Mouse (Mus musculus) activated CD4-positive, CD25-positive, alpha-beta regulatory T cell, adult 4 months (primary cell): Measurements from ENCODE around the gene Galnt18. TPM values are rescaled to one million over a fixed set of nuclear protein-coding genes. Genes with fewer than 3 reads are reported as not detected.

Experiments used
- ATAC-seq: one replicate; pipeline ENCODE4 v1.8.0; 2017
- polyA plus RNA-seq, 2 experiments: library from polyadenylated mRNA; unstranded; fragments of 100-300 nt; shearing (Covaris generic); gene quantifications; one replicate each; pipeline ENCODE4 v1.2.1; 2017

Galnt18 gene
- polyA plus RNA-seq, 2 experiments from 2014 or later, result not detected

- ATAC-seq, result no peak
Observed at GRCm38 (mm10) chr7:111636503-111636902, 143.3 kb downstream of the Galnt18 start.

GRCm38 (mm10) chr7:111631265-111631664 lies 148.5 kb downstream of the Galnt18 start:
- ATAC-seq, result no peak

GRCm38 (mm10) chr7:111626232-111626631 lies 153.5 kb downstream of the Galnt18 start:
- ATAC-seq, result no peak

- no peak for ATAC-seq
Observed at GRCm38 (mm10) chr7:111625736-111626135, 154.0 kb downstream of the Galnt18 start.

GRCm38 (mm10) chr7:111616231-111616937 lies 163.4 kb downstream of the Galnt18 start:
- ATAC-seq, result no peak

GRCm38 (mm10) chr7:111614471-111614870 lies 165.3 kb downstream of the Galnt18 start:
- ATAC-seq, result no peak

- ATAC-seq, result no peak
Observed at GRCm38 (mm10) chr7:111607476-111607875, 172.3 kb downstream of the Galnt18 start.

GRCm38 (mm10) chr7:111606091-111606490 lies 173.7 kb downstream of the Galnt18 start:
- no peak for ATAC-seq

- ATAC-seq, result no peak
Observed at GRCm38 (mm10) chr7:111605663-111606062, 174.1 kb downstream of the Galnt18 start.

GRCm38 (mm10) chr7:111604578-111605208 lies 175.1 kb downstream of the Galnt18 start:
- no peak for ATAC-seq

- no peak for ATAC-seq
Observed at GRCm38 (mm10) chr7:111603186-111603585, 176.6 kb downstream of the Galnt18 start.

- ATAC-seq, result no peak
Observed at GRCm38 (mm10) chr7:111601339-111602067, 178.3 kb downstream of the Galnt18 start.

- no peak for ATAC-seq
Observed at GRCm38 (mm10) chr7:111600756-111601155, 179.0 kb downstream of the Galnt18 start.

GRCm38 (mm10) chr7:111593680-111594079 lies 186.1 kb downstream of the Galnt18 start:
- ATAC-seq, result no peak

- ATAC-seq, result no peak
Observed at GRCm38 (mm10) chr7:111589506-111590125, 190.2 kb downstream of the Galnt18 start.

- ATAC-seq, result no peak
Observed at GRCm38 (mm10) chr7:111588291-111588781, 191.4 kb downstream of the Galnt18 start.

- no peak for ATAC-seq
Observed at GRCm38 (mm10) chr7:111580547-111580946, 199.2 kb downstream of the Galnt18 start.

GRCm38 (mm10) chr7:111575096-111575495 lies 204.7 kb downstream of the Galnt18 start:
- ATAC-seq, result no peak

- ATAC-seq, result no peak
Observed at GRCm38 (mm10) chr7:111572336-111572735, 207.4 kb downstream of the Galnt18 start.

- ATAC-seq, result no peak
Observed at GRCm38 (mm10) chr7:111566838-111567237, 212.9 kb downstream of the Galnt18 start.

- ATAC-seq, result no peak
Observed at GRCm38 (mm10) chr7:111563316-111564110, 216.3 kb downstream of the Galnt18 start.

- no peak for ATAC-seq
Observed at GRCm38 (mm10) chr7:111560097-111560496, 219.7 kb downstream of the Galnt18 start.
